Mouse (Mus musculus) liver, postnatal 0 days (tissue): ENCODE data around the gene Prm3. TPM values are rescaled to one million over a fixed set of nuclear protein-coding genes. Genes with fewer than 3 reads are reported as not detected.
A peak's percentile ranks its signal among the peaks of the same experiment; 100 is the strongest.

Source experiments
- ATAC-seq: fragments of 200-750 bp; cut with Nextera tagmentation; 2 replicates; pipeline ENCODE4 v1.8.0; 2017; ENCODE audit warnings: mild to moderate bottlenecking, moderate library complexity
- DNase-seq: peaks from one replicate; pipeline ENCODE4 v3.0.0-alpha.2; 2016
- H3K27ac ChIP-seq: fragments of 300-500 bp; sonication (generic); 2 replicates; pipeline ENCODE4 v1.5.1; 2014; ENCODE audit warnings: antibody characterized with exemption, moderate library complexity, mild to moderate bottlenecking, low read depth
- H3K27me3 ChIP-seq: fragments of 300-500 bp; sonication (generic); 2 replicates; pipeline ENCODE4 v1.6.1; 2014; ENCODE audit warnings: low read length, control low read depth, mixed read lengths; ENCODE audit not compliant: insufficient read depth
- H3K36me3 ChIP-seq: fragments of 300-500 bp; sonication (generic); replicated peaks from 2 replicates; pipeline ENCODE4 v1.6.1; 2014; ENCODE audit warnings: mild to moderate bottlenecking, control low read depth, low read length, moderate library complexity, mixed read lengths; ENCODE audit not compliant: insufficient read depth
- H3K4me1 ChIP-seq: fragments of 300-500 bp; sonication (generic); 2 replicates; pipeline ENCODE4 v1.6.1; 2014; ENCODE audit warnings: antibody characterized with exemption, mild to moderate bottlenecking, control low read depth; ENCODE audit not compliant: insufficient read depth
- H3K4me2 ChIP-seq: fragments of 300-500 bp; sonication (generic); 2 replicates; pipeline ENCODE4 v1.6.1; 2014; ENCODE audit warnings: low read depth, mild to moderate bottlenecking, low read length, moderate library complexity, mixed read lengths
- H3K4me3 ChIP-seq: fragments of 300-500 bp; sonication (generic); 2 replicates; pipeline ENCODE4 v1.5.1; 2014; ENCODE audit warnings: low read depth, low read length
- H3K9ac ChIP-seq: fragments of 300-500 bp; sonication (generic); replicated peaks from 2 replicates; pipeline ENCODE4 v1.6.1; 2014; ENCODE audit warnings: mild to moderate bottlenecking, moderate library complexity
- H3K9me3 ChIP-seq: fragments of 300-500 bp; sonication (generic); 2 replicates; pipeline ENCODE4 v1.6.1; 2016; ENCODE audit warnings: mild to moderate bottlenecking, control low read depth, low read length, mixed read lengths
- CTCF ChIP-seq: sonication (generic); IDR thresholded peaks from 2 replicates; pipeline ENCODE4 v1.5.1; 2016; ENCODE audit warnings: antibody characterized with exemption, low read depth
- EP300 ChIP-seq: IDR thresholded peaks from 2 replicates; pipeline ENCODE4 v1.6.1; 2016; ENCODE audit warnings: antibody characterized with exemption, low read depth, mild to moderate bottlenecking
- WGBS: fragments of 180-500 bp; shearing (Covaris S2); extraction: QIAGEN DNeasy Blood & Tissue Kit; methylation state at CpG from one replicate; pipeline ENCODE4 v1.1.7; 2014; ENCODE audit not compliant: insufficient replicate concordance; 5-methylcytosine and 5-hydroxymethylcytosine counted together
- polyA plus RNA-seq: library from polyadenylated mRNA; unstranded; fragments of >200 nt; fragmentation: Nextera tagmentation; extraction: Ambion mirVana; gene quantifications from 2 replicates; pipeline ENCODE4 v1.2.1, GENCODE M21; 2015

Prm3 gene
- polyA plus RNA-seq, 1 experiment from 2014 or later, result not detected

- no peak overlapping the region for H3K27ac ChIP-seq
- H3K4me3 ChIP-seq, result no peak overlapping the region
- no peaks in the 10 kb centered on the region for H3K9me3 ChIP-seq
- H3K4me2 ChIP-seq, result no peak overlapping the region
- 71% methylated on average over 9 of the region's 9 CpGs for WGBS
- peaks cover 30% of the 10 kb centered on the region for H3K4me1 ChIP-seq
- no peak overlapping the region for H3K9ac ChIP-seq
- ATAC-seq (no peak), DNase-seq (no peak)
- TF ChIP-seq CTCF (no peak), EP300 (no peak)
- H3K36me3 ChIP-seq, result no peaks in the 10 kb centered on the region; the same call in 1 of the 2 replicates
- H3K27me3 ChIP-seq, result peaks cover 8% of the 10 kb centered on the region; the same call in 1 of the 2 replicates
These were observed 8.8 kb downstream of the Prm3 start for GRCm38 (mm10) chr16:10781862-10782371.

GRCm38 (mm10) chr16:10780631-10781120 is 10.0 kb downstream of the Prm3 start:
- Histone ChIP-seq H3K27me3 (peaks cover 8% of the 10 kb centered on the region; the same call in 1 of the 2 replicates), H3K36me3 (no peaks in the 10 kb centered on the region; the same call in 1 of the 2 replicates), H3K9ac (no peak overlapping the region), H3K9me3 (no peaks in the 10 kb centered on the region), H3K4me3 (no peak overlapping the region), H3K27ac (no peak overlapping the region), H3K4me2 (no peak overlapping the region), H3K4me1 (peaks cover 30% of the 10 kb centered on the region)
- ATAC-seq, result no peak
- TF ChIP-seq CTCF, result no peak
- TF ChIP-seq EP300, result no peak
- no peak for DNase-seq
- WGBS, result 76% methylated on average over 5 of the region's 5 CpGs

GRCm38 (mm10) chr16:10777579-10778160 is 13.0 kb downstream of the Prm3 start:
- Histone ChIP-seq H3K36me3 (no peaks in the 10 kb centered on the region; the same call in 1 of the 2 replicates), H3K9ac (no peak overlapping the region), H3K27me3 (no peaks in the 10 kb centered on the region), H3K27ac (peak overlapping the region; percentile 44; the same call in 1 of the 2 replicates), H3K4me1 (peaks cover 16% of the 10 kb centered on the region), H3K4me2 (no peak overlapping the region), H3K4me3 (no peak overlapping the region), H3K9me3 (no peaks in the 10 kb centered on the region)
- WGBS, result 62% methylated on average over 5 of the region's 5 CpGs
- TF ChIP-seq CTCF (no peak), EP300 (no peak)
- DNase-seq (peak; percentile 52), ATAC-seq (peak; percentile 91)

- Histone ChIP-seq H3K36me3 (no peaks in the 10 kb centered on the region), H3K27me3 (no peaks in the 10 kb centered on the region), H3K4me3 (no peak overlapping the region), H3K9ac (no peak overlapping the region), H3K9me3 (no peaks in the 10 kb centered on the region), H3K4me1 (peaks cover 23% of the 10 kb centered on the region), H3K27ac (no peak overlapping the region), H3K4me2 (no peak overlapping the region)
- WGBS, result 50% methylated on average over 7 of the region's 7 CpGs
- ATAC-seq, result no peak
- no peak for DNase-seq
- no peak for TF ChIP-seq CTCF
- TF ChIP-seq EP300, result no peak
These were observed 14.4 kb downstream of the Prm3 start for GRCm38 (mm10) chr16:10776322-10776721.

- no peak overlapping the region for H3K27ac ChIP-seq
- TF ChIP-seq EP300 (no peak), CTCF (no peak)
- no peak overlapping the region for H3K4me3 ChIP-seq
- H3K4me1 ChIP-seq, result peaks cover 36% of the 10 kb centered on the region
- no peak for DNase-seq
- ATAC-seq, result no peak
- H3K9me3 ChIP-seq, result no peaks in the 10 kb centered on the region
- H3K36me3 ChIP-seq, result no peaks in the 10 kb centered on the region
- no peak overlapping the region for H3K4me2 ChIP-seq
- no peaks in the 10 kb centered on the region for H3K27me3 ChIP-seq
- no peak overlapping the region for H3K9ac ChIP-seq
- WGBS, result 21% methylated on average over 4 of the region's 4 CpGs
These were observed 16.0 kb downstream of the Prm3 start for GRCm38 (mm10) chr16:10774726-10775125.

GRCm38 (mm10) chr16:10773543-10773942 is 17.2 kb downstream of the Prm3 start:
- no peak overlapping the region for H3K27ac ChIP-seq
- WGBS, result 81% methylated on average over 8 of the region's 8 CpGs
- no peak overlapping the region for H3K4me3 ChIP-seq
- ATAC-seq (no peak), DNase-seq (no peak)
- no peak for TF ChIP-seq CTCF
- TF ChIP-seq EP300, result no peak
- no peaks in the 10 kb centered on the region for H3K27me3 ChIP-seq
- H3K9me3 ChIP-seq, result no peaks in the 10 kb centered on the region
- no peak overlapping the region for H3K4me2 ChIP-seq
- no peaks in the 10 kb centered on the region for H3K36me3 ChIP-seq
- H3K9ac ChIP-seq, result no peak overlapping the region
- H3K4me1 ChIP-seq, result peaks cover 47% of the 10 kb centered on the region
